Mouse (Mus musculus) hindbrain, postnatal 0 days (tissue): Measurements from ENCODE around the gene Hist1h2ak. TPM values are rescaled to one million over a fixed set of nuclear protein-coding genes. Genes with fewer than 3 reads are reported as not detected.
A peak's percentile ranks its signal among the peaks of the same experiment; 100 is the strongest.
"Not testable (repeated sequence)": the region's sequence is repeated elsewhere in the genome, so short reads cannot be mapped to it uniquely, and the experiment has no call there.

Experiments
- ATAC-seq: fragments of 200-750 bp; cut with Nextera tagmentation; 2 replicates; pipeline ENCODE4 v1.8.0; 2017; ENCODE audit warnings: mild to moderate bottlenecking, moderate TSS enrichment, moderate library complexity
- DNase-seq: peaks from one replicate; pipeline ENCODE4 v3.0.0-alpha.2; 2015; ENCODE audit warnings: low spot score
- H3K27ac ChIP-seq: fragments of 300-500 bp; sonication (generic); 2 replicates; pipeline ENCODE4 v1.5.1; 2014; ENCODE audit warnings: mild to moderate bottlenecking
- H3K27me3 ChIP-seq: fragments of 300-500 bp; sonication (generic); 2 replicates; pipeline ENCODE4 v1.6.1; 2014; ENCODE audit warnings: low read length, mixed read lengths; ENCODE audit not compliant: insufficient read depth
- H3K36me3 ChIP-seq: fragments of 300-500 bp; sonication (generic); 2 replicates; pipeline ENCODE4 v1.6.1; 2014; ENCODE audit warnings: low read length, mixed read lengths; ENCODE audit not compliant: insufficient read depth
- H3K4me1 ChIP-seq: fragments of 300-500 bp; sonication (generic); 2 replicates; pipeline ENCODE4 v1.6.1; 2014; ENCODE audit warnings: antibody characterized with exemption, low read length, mixed read lengths; ENCODE audit not compliant: insufficient read depth
- H3K4me2 ChIP-seq: fragments of 300-500 bp; sonication (generic); 2 replicates; pipeline ENCODE4 v1.6.1; 2014; ENCODE audit warnings: low read depth, mild to moderate bottlenecking, low read length, moderate library complexity, mixed read lengths
- H3K4me3 ChIP-seq: fragments of 300-500 bp; sonication (generic); 2 replicates; pipeline ENCODE4 v1.5.1; 2014; ENCODE audit warnings: low read length
- H3K9ac ChIP-seq: fragments of 300-500 bp; sonication (generic); replicated peaks from 2 replicates; pipeline ENCODE4 v1.6.1; 2014; ENCODE audit warnings: mild to moderate bottlenecking, low read length, moderate library complexity, mixed read lengths
- H3K9me3 ChIP-seq: fragments of 300-500 bp; sonication (generic); 2 replicates; pipeline ENCODE4 v1.6.1; 2016; ENCODE audit warnings: low read length, mixed read lengths
- CTCF ChIP-seq: IDR thresholded peaks from 2 replicates; pipeline ENCODE4 v1.5.1; 2016; ENCODE audit warnings: antibody characterized with exemption, control low read depth, low read depth
- WGBS: fragments of 180-500 bp; shearing (Covaris S2); extraction: QIAGEN DNeasy Blood & Tissue Kit; methylation state at CpG from one replicate; pipeline ENCODE4 v1.1.7; 2014; 5-methylcytosine and 5-hydroxymethylcytosine counted together
- polyA plus RNA-seq: library from polyadenylated mRNA; unstranded; fragments of >200 nt; fragmentation: Nextera tagmentation; extraction: Ambion mirVana; gene quantifications from 2 replicates; pipeline ENCODE4 v1.2.1, GENCODE M21; 2015
- total RNA-seq: library from RNA; depleted of rRNA; stranded (reverse); fragments of >200 nt; gene quantifications from 2 replicates; pipeline ENCODE4 v1.2.3, GENCODE M21; 2014; rRNA removed

The Hist1h2ak gene
- total RNA-seq = 429 and 552 TPM in 2 replicates
- 9.9 and 13.6 TPM in 2 replicates for polyA plus RNA-seq

GRCm38 (mm10) chr13:21753524-21754285 lies at the start of gene Hist1h2ak, which contains the start of gene Hist1h2bn:
Gene Hist1h2ak (minus strand): TSS chr13:21753827.
Gene Hist1h2bn (plus strand): TSS chr13:21754123.
- peak; percentile 96 for ATAC-seq
- H3K27ac ChIP-seq = peak within 1 kb of the TSS; percentile 90
- not testable (repeated sequence) for H3K9me3 ChIP-seq, H3K36me3 ChIP-seq, H3K27me3 ChIP-seq, H3K4me1 ChIP-seq
- peak within 1 kb of the TSS; percentile 64 for H3K4me2 ChIP-seq
- peak within 1 kb of the TSS; percentile 44 for H3K4me3 ChIP-seq
- peak; percentile 94 for DNase-seq
- peak within 1 kb of the TSS; percentile 46; the same call in 1 of the 2 replicates for H3K9ac ChIP-seq
- under 1% methylated on average over 44 of the region's 50 CpGs for WGBS
- peak; percentile 44 for TF ChIP-seq CTCF

- H3K36me3 ChIP-seq, H3K9ac ChIP-seq, H3K27me3 ChIP-seq, DNase-seq, H3K4me2 ChIP-seq, H3K27ac ChIP-seq, H3K4me3 ChIP-seq, H3K9me3 ChIP-seq, H3K4me1 ChIP-seq: not testable (repeated sequence)
- no CpG with 5 or more reads among the region's 4 CpGs for whole genome bisulfite sequencing
- ATAC-seq = peak; percentile 68
Measured at GRCm38 (mm10) chr13:21803058-21803457, 49.4 kb upstream of the Hist1h2ak start.

GRCm38 (mm10) chr13:21797163-21797562 lies 43.5 kb upstream of the Hist1h2ak start:
- not testable (repeated sequence) for H3K9ac ChIP-seq, H3K27me3 ChIP-seq, DNase-seq, H3K4me1 ChIP-seq, ATAC-seq, H3K4me3 ChIP-seq, H3K27ac ChIP-seq, H3K36me3 ChIP-seq, H3K9me3 ChIP-seq, H3K4me2 ChIP-seq

GRCm38 (mm10) chr13:21795584-21795983 lies 42.0 kb upstream of the Hist1h2ak start:
- no peak overlapping the region for H3K4me3 ChIP-seq
- no peak overlapping the region for H3K9ac ChIP-seq
- no peak overlapping the region for H3K27ac ChIP-seq
- DNase-seq = no peak
- H3K36me3 ChIP-seq = no peaks in the 10 kb centered on the region
- WGBS = 90% methylated on average over 7 of the region's 7 CpGs
- ATAC-seq = no peak
- H3K4me2 ChIP-seq = no peak overlapping the region
- no peaks in the 10 kb centered on the region for H3K9me3 ChIP-seq
- H3K4me1 ChIP-seq = peaks cover 1% of the 10 kb centered on the region; the same call in 1 of the 2 replicates
- no peaks in the 10 kb centered on the region for H3K27me3 ChIP-seq
- no peak for TF ChIP-seq CTCF

GRCm38 (mm10) chr13:21790601-21791283 lies 37.1 kb upstream of the Hist1h2ak start:
- ATAC-seq (no peak), DNase-seq (peak; percentile 16)
- Histone ChIP-seq H3K4me1 (peaks cover 3% of the 10 kb centered on the region; the same call in 1 of the 2 replicates), H3K36me3 (no peaks in the 10 kb centered on the region), H3K27me3 (no peaks in the 10 kb centered on the region), H3K4me3 (no peak overlapping the region), H3K9ac (no peak overlapping the region), H3K9me3 (no peaks in the 10 kb centered on the region), H3K27ac (no peak overlapping the region; the same call in 1 of the 2 replicates), H3K4me2 (peak overlapping the region; percentile 50)
- 10% methylated on average over 16 of the region's 18 CpGs for WGBS
- no peak for TF ChIP-seq CTCF

- no peak for TF ChIP-seq CTCF
- Histone ChIP-seq H3K9ac (no peak overlapping the region), H3K9me3 (no peaks in the 10 kb centered on the region), H3K4me3 (no peak overlapping the region), H3K4me2 (no peak overlapping the region), H3K36me3 (no peaks in the 10 kb centered on the region), H3K4me1 (peaks cover 3% of the 10 kb centered on the region; the same call in 1 of the 2 replicates), H3K27ac (no peak overlapping the region), H3K27me3 (no peaks in the 10 kb centered on the region)
- ATAC-seq (no peak), DNase-seq (no peak)
- 68% methylated on average over 6 of the region's 6 CpGs for WGBS
Measured at GRCm38 (mm10) chr13:21789925-21790324, 36.3 kb upstream of the Hist1h2ak start.
